Mouse (Mus musculus): ENCODE results near the gene Ahcyl2.
A peak's percentile ranks its signal among the peaks of the same experiment; 100 is the strongest.
"Not testable (repeated sequence)": the region's sequence is repeated elsewhere in the genome, so short reads cannot be mapped to it uniquely, and the experiment has no call there.

The Ahcyl2 gene

DNA sequence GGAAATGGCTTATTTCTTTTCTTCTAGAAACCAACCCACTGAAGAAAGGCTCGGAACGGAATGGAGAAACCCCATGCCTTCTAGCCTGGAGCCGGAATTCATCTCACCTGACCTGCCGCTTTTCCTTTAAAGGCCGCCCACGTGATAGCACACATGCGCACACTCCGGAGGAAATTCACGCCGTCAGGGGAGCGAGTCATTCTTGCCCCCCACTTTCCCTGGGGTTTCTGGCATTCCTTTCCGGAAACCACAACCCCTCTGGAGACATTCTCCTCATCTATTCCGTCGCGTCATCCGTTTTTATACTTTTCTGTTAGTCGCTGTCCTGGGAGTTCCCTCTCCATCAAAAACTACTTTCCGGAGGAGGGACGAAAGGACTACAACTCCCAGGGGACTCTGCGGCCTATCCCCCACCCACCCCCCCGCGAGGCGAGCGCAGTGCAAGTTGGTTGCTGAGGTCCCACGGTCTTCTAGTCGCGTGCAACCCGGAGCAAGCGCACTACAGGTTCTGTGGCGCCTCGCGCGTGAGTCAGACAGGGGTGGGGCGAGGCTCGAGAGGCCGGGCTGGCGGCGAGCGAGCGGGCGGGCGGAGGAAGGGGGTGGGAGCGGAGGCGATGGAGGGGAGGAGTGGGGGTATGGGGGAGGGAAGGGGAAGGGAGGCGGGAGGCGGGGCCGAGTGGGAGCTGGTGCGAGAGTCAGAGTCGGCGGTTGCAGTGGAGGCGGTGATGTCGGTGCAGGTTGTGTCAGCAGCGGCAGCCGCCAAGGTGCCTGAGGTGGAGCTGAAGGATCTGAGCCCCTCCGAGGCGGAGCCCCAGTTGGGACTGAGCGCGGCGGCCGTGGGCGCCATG lies at the start of gene Ahcyl2:
TSS of gene Ahcyl2 (plus strand) at position 199 of the 848 bp plus-strand sequence.
- peak; percentile 88 to 93 for DNase-seq (ENCODE audit: low spot score in 2 of 2)

DNA sequence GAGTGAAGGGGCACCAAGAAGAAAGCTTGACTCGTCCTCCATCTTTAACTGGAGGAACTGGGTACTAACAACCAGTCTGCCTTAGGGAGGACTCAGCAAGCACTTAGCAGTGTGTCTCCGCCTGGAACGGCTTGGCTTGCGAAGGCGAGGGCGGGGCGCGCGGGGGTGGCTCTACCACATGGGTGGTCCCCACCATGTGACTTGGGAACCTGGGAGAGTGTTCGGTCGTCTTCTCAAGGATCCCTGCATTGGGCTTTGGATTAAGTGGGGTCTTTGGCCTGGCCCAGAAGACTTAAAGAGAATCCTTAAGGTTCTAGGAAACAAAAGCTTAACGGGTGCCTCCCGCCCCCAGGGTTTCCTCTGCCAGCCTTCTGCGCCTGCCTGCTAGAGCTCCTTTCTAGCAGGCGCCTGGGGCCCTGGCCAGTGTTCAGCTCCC lies 48.9 kb upstream of the Ahcyl2 start:
- DNase-seq (ENCODE audit: low spot score in 2 of 2): peak; percentile 48 to 74

DNA sequence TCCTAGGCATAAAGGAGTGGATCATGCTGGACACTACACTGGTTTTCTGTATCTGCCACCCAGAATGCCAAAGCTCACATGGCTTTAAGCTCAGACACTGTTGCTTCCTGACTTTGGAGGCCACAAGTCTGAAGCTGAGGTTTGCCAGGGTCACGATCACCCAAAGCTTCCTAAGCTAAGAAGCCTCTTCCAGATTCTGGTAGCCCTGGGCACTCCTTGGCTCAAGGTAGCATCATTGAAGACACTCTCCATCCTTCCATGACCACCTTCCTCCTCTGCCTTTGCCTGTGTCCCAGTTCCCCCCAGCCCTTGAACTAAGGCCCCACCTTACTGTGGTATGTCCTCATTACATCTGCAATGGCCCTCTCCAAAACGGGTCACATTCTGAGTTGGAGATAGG lies 45.9 kb upstream of the Ahcyl2 start:
- DNase-seq (ENCODE audit: low spot score in 2 of 2): no peak

DNA sequence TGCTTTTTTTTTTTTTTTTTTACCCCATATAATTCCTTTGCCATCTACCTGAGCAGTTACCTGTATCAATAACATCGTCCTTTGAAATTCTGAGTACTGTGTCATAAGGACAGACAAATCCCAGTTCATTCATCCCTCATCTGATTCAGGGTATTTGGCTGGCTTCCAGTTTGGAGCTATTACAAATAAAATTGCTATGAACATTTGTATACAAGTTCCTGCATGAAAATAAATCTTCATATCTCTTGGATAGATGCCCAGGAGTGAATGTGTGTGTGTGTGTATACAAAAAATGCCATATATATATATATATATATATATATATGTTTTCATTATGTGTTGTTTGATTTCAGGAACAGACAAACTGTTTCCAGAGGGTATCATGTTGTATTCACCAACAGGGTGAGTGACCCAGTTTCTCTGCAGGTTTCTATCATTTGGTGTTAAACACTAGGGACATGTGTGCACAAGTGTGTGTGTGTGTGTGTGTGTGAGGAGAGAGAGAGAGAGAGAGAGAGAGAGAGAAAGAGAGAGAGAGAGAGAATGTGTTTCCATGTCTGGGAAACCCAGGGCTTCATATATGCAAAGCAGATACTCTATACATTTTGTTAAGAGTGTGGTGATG lies 41.1 kb upstream of the Ahcyl2 start:
- DNase-seq (ENCODE audit: low spot score in 2 of 2): no peak

DNA sequence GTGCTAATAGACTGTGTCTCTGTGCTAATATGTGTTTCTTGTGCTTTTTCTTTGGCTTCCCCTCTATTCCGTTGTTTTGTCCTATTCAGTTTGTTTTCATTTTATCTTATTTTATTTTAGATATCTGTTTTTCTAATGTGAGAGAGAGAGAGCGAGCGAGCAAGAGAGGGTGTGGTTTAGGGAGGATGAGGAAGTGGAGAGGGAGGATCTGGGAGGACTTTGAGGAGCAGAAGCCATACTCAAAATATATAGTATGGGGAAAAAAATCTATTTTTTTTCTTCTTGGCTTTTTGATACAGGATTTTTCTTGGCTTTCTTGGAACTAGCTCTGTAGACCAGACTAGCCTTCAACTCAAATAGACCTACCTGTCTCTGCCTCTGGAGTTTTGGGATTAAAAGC lies 39.8 kb upstream of the Ahcyl2 start:
- no peak for DNase-seq (ENCODE audit: low spot score in 2 of 2)

DNA sequence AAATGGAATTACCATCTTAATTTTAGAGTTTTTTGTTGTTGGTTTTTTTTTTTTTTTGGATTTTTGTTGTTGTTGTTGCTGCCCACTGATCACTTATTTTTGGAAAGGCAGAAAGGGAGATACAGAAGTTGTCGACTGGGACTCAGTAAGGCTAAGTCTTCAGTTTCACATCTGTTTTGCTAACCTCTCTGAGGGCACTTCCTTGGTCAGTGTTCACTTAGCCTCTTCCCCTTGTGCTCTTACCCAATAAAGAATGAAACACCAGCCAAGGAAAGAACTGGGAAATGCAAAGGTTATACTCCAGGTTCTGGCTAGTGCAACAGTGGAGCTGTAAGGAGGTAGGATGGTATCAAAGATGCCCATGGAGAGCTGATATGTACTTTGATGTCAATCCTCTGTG lies 38.3 kb upstream of the Ahcyl2 start:
- DNase-seq (ENCODE audit: low spot score in 2 of 2): no peak

DNA sequence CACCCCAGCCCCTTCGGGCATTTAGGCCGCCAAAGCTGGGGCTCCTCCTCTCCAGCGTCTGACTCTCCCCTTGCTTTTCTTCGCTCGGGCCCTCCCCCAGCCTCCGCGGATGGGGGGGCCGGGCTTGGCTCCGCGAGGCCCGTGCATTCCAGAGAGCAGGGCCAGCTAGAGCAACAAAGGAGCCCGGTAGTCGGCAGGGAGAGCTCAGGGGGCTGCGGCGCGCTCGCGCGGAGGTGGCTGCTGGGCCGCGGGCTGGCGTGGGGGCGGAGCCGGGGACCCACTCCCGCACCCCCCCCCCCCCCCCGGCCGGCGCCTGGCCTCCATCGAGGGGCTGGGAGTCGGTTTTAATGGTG lies 32.5 kb upstream of the Ahcyl2 start, which contains the start of gene Smo:
TSS of gene Smo (plus strand) at position 168 of the 353 bp plus-strand sequence.
- peak; percentile 35 to 73 for DNase-seq (ENCODE audit: low spot score in 2 of 2)

DNA sequence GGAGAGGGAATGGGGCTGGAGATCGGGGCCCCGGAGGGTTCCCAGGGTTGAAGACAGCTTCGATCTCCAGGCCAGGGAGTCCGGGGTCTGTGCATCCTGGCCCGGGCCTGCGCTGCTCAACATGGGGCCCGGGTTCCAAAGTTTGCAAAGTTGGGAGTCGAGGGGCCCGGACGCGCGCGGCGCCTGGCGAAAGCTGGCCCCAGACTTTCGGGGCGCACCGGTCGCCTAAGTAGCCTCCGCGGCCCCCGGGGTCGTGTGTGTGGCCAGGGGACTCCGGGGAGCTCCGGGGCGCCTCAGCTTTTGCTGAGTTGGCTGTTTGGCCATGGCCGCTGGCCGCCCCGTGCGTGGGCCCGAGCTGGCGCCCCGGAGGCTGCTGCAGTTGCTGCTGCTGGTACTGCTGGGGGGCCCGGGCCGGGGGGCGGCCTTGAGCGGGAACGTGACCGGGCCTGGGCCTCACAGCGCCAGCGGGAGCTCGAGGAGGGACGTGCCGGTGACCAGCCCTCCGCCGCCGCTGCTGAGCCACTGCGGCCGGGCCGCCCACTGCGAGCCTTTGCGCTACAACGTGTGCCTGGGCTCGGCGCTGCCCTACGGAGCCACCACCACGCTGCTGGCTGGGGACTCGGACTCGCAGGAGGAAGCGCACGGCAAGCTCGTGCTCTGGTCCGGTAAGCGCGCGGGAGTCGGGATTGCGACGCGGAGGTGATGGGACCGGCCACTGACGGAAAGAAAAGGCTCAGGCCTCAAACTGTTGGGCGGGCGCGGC lies 31.9 kb upstream of the Ahcyl2 start:
- DNase-seq (ENCODE audit: low spot score in 2 of 2): peak in 1 of 2 experiments; percentile 51

DNA sequence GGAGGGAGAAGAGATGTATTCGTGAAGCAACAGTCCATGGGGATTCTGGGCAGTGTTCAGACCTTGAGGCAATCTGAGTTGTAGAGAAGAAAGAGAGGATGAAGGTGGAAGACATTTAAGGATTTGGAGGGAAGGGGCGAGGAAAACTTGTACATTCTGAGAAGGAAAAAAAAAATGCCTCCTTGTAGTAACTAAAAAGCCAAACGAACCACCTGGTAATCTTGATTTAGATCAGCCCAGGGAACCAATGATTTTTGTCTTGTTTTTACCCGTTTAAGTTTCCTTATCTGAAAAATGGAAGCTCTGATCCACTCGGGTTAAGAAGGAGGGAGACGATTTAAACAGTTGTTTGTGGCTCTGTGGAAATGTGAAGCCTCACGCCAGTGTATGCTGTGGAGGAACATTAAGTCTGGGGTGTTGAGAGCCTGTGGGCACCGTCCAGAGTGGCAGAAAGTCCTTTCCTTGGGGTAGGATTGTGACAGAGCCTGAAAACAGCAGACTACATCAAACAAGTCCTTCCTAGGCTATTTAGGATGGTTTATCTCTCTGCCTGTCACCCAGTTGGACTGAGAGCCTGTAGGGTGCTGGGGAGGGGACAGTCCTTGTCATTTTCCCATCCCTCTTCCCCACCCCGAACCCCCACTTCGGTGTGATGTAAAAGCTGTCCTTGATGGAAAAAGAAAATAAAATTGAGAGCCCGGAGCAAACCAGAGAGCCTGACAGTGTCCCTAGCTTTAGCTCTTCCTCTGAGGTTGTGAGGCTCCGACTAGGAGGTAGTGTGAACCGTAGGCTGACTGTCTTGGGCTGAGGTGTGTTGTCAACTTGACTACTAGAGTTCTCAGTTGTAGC lies 31.0 kb upstream of the Ahcyl2 start:
- no peak for DNase-seq (ENCODE audit: low spot score in 2 of 2)

DNA sequence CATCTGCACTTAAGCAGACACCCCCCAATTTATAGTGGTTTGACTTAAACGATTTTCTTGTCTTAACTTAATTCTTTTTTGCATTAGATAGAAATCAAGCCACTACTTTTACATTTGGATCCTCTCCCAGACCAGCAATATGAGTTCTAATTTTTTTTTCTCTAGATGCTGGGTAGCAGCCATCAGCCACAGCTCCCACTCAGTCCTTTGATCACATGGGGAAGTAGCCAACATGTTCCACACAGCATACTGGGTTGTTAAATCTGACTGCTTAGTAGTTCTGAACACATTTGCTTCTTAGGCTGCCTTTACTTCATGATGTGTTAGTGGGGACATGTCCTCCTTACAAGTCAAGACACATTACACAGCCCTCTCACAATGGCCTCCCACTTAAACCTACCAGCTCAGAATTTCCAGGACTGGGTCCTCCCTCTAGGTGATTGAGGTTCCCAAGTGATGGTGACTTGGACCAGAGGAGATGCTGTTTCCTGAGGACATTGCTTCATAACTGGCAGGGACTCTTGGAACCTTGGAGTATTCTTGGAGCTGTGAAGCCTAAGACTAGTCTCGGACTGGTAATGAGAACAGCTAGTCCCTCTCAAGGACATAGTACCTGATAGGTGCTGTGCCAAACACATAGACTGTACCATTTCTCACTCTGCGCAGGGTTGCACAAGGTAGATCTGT lies 16.2 kb upstream of the Ahcyl2 start:
- DNase-seq (ENCODE audit: low spot score in 2 of 2): no peak

DNA sequence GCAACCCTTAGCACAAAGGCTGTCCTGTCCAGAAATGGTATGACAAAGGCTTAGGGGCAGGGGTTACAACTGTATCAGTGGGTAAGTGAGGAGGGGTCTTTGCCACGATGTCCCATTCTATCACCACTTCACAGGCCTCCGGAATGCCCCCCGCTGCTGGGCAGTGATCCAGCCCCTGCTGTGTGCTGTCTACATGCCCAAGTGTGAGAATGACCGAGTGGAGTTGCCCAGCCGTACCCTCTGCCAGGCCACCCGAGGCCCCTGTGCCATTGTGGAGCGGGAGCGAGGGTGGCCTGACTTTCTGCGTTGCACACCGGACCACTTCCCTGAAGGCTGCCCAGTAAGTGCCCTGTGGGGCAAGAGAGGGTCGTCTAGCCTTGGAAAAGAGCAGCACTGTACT lies 14.5 kb upstream of the Ahcyl2 start:
- peak in 1 of 2 experiments; percentile 49 for DNase-seq (ENCODE audit: low spot score in 2 of 2)

DNA sequence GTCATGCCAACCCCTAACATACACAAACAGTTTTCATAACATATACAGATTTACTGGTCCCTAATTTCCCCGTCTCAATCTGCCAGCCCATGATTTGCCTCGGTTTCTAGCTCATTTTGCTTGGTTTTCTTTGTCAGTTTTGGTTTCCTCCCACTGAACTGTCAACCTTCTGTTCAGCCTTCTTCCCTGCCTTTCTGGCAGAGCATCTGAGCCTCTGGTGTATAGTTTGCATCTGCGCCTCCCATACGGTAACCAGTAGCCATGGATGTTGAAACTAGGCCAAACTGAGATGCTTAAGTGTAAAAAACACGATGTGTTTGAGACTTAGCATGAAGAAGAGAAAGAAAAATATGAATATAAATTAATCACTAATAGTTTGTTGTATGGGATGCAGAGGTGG lies 11.8 kb upstream of the Ahcyl2 start:
- DNase-seq (ENCODE audit: low spot score in 2 of 2): no peak

DNA sequence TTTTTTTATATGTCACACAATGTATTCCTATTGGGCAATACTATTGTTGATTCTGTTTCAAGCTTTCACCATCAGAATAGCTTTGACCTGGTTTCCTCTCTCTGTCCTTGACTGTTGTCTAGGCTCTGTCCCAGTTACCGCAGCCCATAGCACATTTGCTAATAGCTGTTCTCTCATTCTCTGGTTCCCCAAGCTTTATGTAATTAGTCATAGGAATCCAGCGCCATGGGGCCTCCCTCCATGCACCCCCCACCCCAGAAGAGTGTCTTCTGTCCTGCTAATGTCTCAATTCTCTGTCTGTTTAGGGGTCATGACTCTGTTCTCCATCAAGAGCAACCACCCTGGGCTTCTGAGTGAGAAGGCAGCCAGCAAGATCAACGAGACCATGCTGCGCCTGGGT lies 11.3 kb upstream of the Ahcyl2 start:
- DNase-seq (ENCODE audit: low spot score in 2 of 2): no peak

DNA sequence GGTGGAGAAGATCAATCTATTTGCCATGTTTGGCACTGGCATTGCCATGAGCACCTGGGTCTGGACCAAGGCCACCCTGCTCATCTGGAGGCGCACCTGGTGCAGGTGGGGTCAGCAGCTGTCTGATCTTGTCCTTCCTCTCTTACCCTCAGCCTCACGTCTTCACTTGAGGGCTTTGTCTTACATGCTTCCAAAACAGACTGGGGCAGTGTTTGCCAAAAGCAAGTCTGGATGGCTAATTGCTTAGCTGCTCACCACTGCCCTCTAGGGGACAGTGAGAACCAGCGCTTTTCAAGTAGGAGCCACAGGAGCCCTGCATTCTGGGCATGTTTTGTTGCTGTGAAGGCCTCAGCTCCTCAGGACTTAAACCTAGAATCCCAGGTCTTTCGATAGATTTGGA lies 9.4 kb upstream of the Ahcyl2 start:
- peak; percentile 58 to 73 for DNase-seq (ENCODE audit: low spot score in 2 of 2)

DNA sequence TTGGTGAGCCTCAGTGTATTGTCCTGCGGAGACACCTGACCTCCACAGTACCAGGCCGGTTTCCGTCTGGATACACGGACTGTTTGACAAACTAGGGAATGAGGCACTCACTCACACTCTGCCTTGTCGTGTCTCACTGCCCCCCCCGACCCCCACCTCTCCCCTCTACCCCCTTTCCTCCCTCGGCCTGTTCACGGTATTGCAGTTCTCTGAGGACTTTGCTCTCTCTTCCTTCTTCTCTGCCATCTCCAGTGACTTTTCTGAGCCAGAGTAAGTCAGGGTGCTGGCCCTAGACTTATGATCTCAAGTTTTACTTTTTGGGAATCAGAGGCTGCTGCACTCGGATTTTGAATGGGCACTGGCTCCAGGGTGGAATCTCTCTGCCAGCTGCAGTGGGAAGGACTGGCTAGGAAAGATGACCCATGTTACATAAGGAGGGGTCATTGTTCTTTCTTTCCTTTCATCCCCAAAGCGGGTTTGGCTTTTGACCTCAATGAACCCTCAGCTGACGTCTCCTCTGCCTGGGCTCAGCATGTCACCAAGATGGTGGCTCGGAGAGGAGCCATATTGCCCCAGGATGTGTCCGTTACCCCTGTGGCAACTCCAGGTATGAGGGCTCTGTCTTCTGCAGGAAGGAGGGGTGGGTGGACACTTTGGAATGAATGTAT lies 8.7 kb upstream of the Ahcyl2 start:
- no peak for DNase-seq (ENCODE audit: low spot score in 2 of 2)

DNA sequence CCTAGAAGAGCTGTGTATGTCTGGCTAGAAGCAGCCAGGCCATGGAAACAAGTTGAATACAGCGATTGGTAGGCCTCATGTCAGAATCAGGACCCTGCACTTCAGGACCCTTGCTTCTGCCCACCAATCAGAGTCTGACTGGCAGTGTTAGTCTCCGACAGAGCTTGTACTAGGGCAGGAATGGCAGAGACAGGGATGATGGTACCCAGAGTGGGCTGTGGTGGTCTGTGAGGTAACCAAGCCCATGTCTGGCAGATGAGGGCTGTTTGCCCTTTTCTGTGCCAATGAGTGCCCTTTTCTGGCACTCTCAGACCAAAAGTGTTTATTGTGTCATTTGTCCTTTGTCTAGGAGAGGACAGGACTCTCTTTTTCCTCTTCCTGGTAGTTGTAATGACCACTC lies 7.4 kb upstream of the Ahcyl2 start:
- DNase-seq (ENCODE audit: low spot score in 2 of 2): not testable (repeated sequence)

DNA sequence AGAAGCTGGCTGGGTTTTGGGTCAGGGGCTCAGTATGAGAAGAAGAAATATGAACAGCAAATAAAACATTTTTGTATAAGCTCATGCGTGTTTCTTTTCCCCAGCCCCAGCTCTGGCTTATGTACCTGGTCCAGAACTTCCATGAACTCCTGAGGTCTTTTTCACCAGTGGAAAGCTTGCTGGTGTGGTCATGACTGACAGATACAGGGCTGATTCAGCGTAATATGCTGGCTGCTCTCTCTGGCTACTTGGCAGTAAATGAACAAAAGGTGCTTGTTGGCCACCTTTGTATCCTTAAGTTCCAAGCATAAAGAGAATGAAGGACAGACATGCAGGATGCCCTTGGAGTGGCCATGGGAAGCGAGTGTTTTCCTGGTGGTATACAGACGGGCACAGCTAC lies 6.5 kb upstream of the Ahcyl2 start:
- DNase-seq (ENCODE audit: low spot score in 2 of 2): no peak

DNA sequence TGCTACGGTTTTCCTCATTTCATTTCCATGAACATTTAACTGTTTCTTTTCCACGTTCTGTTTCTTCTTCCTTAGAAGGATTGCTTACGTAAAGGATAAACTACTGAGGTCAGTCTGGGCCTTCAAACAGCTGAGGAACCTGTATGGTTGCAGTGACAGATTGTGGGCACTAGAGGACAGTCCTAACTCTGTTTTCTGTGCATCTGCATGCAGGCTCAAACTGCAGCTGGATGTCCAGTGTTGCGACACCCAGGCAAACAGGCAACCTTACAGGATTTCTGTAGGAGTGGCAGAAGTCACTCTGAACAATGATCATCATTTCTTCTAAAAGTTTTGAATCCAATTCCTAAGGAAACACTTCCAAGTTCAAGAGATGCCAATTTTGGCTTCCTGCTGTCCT lies 5.3 kb upstream of the Ahcyl2 start:
- DNase-seq (ENCODE audit: low spot score in 2 of 2): no peak

DNA sequence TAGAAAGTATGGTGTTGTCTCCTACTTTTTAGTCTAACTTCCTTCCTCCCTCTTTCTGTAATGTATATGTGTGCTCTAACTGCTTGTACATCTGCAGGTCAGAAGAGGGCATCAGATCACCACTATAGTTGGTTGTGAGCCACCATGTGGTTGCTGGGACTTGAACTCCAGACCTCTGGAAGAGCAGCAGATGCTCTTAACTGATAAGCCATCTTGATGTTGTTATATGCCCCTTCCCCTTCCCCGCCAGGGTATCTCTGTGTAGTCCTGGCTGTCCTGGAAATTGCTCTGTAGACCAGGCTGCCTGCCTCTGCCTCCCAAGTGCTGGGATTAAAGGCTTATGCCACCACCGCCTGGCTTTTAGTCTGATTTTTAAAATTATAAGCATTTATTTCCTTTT lies 937 bp upstream of the Ahcyl2 start:
- no peak for DNase-seq (ENCODE audit: low spot score in 2 of 2)

DNA sequence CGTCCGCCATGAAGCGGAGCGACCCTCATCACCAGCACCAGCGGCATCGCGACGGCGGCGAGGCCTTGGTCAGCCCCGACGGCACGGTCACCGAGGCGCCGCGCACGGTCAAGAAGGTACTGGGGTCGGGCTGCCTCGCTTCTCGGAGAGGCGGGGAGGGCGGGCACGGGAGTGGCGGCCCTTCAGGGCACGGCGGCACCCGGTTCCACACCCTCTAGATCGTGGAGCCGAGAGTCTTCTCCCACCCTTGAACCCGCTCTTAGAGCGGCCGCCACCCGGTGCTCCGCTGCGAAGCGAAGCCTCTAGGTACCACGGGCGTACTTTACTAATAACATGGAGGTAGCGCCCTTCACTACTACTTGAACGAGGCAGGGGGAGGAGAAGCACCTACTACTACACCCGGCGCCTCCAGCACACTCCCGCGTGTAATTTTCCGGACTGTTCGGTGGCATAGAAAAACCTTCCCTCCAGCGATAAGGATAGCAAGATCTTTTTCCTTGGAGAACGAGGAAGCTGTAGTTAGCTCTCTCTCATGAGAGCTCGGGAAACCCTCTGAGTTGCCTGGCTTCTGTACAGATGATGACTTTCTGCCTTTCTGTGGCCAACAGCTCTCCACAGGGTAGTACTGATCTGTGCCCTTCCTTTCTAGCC lies 1.1 kb downstream of the Ahcyl2 start:
- no peak for DNase-seq (ENCODE audit: low spot score in 2 of 2)
